Mouse (Mus musculus) heart, adult 11 months (tissue): ENCODE data around the gene Man2a1.

Source experiments
- DNase-seq: peaks from one replicate; pipeline ENCODE4 v3.0.0; 2022

The Man2a1 gene

DNA sequence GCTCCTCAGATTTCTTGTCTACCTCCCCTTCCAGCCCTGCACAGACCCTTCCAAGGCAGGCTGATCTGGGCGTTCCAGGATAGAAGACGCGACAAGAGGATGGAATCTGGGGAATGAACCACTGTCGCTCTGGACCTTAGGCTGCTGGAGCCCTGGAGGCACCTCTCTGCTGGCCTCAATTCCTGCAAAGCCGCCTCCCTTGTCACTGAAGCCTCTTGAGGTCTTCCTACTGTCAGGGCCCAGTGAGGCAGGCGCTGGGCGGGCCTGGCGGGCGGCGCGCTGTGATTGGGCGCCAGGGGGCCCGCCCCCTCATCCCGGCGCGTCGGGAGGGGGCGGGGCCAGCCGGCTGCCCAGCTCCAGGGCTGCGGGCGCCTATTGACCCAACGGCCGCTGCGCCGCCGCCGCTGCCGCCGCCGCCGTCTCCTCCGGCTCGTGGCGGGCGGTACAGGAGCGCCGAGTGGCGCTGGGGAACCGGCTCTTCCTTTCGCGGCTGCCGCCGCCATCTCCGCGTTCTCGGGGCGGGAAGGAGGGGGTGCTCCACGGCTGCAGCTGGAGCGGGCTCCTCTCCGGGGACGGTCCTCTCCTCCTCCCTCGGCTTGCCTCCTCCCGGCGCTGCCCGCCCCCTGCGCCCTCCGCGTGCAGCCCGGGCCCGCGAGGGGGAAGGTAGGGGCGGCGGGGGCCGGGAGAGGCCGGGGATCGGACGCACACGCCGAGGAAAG is at the start of gene Man2a1:
Man2a1 (plus strand) TSS at position 365 of the 719 bp plus-strand sequence.
- DNase-seq = peak; percentile 100

DNA sequence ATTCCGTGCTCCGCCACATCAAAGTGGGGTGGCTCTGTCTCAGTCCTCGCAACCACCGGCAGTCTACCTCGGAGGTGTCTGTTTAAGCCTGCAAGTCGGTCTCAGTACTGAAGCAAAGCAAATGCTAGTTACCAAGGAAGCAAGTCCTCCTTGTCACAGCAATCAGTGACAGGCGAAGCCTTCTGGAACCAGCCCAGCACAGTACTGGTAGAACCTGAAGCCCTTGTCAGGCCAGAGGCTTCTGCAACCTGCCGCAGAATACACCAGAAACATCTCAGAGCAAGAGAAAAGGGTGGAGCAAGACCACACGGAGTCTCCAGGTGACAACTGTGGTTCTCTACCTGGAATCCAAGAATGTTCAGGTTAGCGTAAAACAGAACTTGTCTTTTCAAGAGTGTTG is 47.2 kb upstream of the Man2a1 start:
- DNase-seq = no peak

DNA sequence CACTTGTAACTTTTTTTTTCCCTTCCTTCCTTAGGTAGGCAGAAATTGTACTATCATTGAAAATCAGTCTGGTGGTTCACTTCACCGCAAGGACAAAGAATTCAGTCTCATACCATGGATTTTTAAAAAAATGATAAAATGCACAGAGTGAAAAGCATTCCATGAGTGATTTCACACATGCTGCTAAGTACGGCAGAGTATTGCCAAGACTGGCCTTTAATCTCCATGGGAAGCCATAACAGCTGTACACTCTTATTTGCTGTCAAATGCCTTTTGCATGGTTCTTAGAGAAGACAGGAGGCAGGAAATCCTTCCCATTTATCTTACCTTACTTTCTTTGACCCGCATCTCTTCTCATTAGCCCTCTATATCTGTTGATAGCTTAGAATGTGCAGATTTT is 45.6 kb upstream of the Man2a1 start:
- DNase-seq = no peak

DNA sequence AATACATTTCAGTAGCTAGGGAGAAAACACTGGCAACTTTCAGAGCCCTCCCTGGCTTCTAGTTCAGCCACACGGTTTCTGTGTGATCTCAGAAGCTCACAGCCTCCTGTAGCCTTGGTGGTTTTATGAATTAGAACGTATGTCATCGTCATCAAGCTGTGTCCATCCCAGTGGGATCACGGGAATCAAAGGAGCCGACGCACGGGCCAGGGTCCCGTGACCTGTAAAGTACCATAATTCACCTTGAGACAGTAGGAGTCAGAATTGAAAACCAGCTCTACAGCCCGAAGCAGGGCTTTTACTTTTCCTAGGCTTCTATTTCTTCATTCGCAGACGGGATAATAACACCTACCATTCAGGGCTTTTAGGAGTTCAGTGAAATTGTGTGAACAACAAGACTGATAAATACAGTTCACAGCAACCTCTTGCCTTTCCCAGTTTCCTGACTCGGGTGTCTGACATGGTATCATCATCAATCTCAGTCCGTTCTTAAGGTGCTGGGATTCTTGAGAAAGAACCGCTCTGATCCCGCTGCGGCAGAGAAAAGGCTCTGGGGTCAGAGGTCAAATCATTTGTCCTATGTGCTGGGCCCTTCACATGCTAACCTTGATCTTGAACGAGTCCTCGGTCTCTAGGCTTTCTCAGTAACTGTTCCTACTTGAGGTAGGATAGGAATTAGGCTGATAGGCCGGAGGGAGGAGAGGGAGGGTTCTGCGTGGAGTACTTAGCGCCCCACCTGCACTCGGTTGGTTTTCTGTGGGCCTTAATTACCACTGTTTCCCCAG is 43.7 kb upstream of the Man2a1 start:
- DNase-seq = no peak

DNA sequence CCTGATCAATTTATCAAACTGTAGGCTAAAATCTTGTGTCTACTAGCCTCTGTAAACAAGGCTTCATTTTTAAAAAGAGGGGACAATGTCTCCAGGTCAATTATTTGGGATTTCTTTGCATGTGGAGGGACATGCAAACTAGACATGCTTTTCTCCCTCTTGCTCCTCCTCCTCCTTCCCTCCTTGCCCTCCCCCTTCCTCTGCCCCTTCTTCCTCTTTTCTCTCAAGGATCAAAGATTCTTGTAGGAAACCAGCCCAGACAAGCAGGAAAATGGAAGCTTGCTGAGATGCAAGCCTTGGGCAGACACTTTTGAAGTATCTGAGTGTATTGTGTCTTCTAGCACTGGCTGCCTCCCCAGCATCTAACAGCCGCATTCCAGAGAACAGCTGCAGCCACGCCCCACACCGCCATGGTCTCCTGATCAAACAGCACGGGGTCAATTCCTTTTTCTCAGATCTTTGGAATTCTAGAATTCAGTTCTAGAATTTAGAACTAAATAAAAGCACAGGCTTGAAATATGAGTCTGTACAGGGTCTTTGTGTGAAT is 41.5 kb upstream of the Man2a1 start:
- no peak for DNase-seq

DNA sequence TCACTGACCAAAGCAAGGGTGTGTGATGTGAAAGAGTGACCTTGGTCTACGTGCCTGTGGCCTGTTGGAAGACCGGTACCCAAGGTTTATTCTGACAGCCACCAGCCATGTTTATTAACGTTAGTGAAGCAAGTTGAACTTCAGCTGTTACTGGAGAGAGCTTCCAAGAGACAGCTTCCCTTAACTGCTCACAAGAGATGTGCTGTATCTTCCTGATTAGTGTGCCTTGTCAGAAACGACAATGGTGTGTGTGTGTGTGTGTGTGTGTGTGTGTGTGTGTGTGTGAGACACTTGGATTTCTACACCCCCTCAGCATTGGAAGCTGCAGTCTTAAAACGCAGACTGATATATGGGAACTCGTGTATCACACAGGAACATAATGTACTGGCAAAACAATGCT is 34.1 kb upstream of the Man2a1 start:
- DNase-seq = no peak

DNA sequence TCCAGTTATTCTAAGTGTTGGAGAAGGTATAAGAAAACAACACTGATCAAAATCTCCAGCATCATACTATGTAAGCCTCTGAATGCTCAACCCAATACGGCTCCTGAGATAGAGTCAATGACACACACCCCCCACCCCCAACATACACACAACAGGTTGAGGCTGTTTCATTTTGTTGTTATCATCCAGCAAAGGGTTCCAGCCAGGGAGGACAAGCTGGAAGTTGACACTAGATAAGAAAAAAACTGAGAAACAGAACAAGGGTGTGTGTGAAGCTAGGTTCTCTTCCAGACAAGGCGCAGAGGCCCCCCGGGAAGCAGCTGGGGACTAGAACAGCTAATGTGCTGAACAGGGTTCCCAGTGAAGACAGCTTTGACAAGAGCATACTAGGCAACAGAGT is 33.0 kb upstream of the Man2a1 start:
- no peak for DNase-seq

DNA sequence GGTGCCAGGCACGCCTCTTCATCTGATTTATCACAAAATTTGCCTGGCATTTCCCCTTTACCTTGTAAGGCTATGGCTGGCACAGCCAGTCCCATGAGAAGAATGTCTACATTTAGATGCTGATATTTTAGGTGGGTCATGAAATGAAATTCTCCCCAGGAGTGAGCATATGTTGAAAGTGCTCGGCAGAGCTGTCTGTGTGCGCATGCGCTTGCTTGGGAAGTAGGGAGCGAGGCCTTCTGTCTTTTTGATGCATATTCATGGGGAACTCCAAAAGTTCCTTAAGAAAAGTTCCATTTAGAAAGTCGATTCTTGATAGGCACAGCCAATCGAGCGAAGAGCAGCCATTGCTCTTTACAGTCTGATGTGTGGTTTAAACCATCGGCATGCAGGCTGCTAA is 26.6 kb upstream of the Man2a1 start:
- peak; percentile 16 for DNase-seq

DNA sequence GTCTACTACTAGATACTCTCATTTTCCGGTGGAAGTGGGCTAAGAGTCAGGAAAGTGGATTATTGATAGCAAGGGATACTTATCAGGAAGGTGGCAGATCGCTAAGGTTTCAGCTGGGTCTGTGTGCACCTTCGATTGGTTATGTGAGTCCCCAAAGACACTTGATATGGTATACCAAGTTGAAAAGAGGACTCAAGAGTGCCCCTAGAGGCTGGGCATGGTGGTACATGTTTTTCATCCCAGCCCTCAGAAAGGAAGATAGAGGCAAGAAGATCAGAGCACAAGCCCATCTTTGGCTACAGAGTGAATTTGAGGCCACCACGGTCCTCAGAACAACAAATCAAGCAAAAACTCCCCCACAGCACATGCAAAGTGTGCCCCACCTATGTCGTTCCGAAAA is 25.3 kb upstream of the Man2a1 start:
- peak; percentile 70 for DNase-seq

DNA sequence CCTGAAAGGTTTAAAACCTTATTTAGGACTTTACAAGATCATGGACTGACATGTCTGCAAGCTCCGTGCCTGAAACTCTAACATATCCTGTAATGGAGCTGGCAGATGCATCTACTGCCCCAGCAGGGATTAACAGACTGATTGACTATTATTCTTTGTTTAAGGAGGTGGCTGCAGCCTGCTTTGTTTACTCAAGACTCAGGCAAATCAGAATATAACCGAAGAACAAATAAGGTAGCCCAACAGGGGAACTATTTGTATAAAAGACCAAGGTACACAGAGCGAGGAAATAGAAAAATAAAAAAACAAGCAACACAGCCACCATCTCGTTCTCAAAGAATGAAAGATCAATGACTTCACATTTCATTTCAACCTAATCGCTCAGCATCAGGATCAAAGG is 23.1 kb upstream of the Man2a1 start:
- DNase-seq = peak; percentile 65

DNA sequence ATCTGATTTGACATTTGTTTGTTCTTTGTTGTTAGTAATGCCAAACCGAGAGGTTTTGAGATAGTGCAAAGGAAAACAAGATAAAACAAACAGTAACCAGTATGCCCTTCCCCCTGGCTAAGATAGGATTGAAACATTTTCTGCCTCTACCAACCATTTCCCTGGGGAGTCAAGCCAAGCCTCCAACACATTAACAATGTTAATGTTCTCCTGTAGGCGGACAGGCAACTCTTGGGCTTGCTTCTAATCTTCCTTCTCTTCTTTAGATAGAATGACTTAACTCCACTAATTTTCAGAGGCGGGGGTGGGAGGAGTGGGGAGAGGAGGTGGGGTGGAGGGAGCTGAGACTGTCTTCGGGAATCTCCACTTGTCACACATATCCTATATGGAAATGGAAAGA is 22.2 kb upstream of the Man2a1 start:
- DNase-seq = no peak

DNA sequence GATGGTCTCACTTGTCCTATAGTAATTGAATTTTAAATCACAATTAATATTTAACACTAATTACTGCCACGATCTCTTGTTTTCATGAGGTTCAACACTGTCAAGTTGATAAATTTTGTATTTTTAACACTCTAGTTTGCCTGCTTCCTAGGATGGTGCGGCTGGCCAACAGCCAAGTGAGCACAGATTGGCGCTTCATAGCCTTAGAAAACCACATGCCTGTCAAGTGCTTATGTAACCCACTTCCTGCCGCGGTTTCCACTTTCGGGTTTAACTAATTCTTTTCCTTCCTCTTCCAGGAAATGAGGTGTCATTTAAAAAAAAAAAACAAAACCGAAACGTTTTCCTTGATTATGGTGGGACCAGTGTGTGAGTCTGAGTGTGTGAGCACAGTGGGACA is 20.8 kb upstream of the Man2a1 start:
- DNase-seq = peak; percentile 94

DNA sequence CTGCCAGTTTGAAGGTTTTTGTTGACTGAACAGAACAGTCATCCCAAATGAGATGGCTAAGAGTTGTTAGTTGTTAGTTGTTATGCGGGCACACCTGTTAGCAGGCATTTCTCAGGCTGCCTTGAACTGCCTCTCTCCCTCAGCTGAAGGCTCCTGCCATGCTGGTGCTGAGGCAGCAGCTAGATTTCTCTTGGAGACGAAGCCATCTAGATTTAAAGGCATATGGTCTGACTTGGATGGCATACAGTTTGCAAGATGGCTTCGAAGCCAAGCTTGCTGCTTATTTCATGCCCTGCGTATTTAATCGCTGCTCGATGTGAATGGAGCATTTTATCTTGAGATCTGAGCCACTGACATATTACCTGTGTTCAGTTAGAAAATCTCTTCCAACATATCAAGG is 19.4 kb upstream of the Man2a1 start:
- DNase-seq = no peak

DNA sequence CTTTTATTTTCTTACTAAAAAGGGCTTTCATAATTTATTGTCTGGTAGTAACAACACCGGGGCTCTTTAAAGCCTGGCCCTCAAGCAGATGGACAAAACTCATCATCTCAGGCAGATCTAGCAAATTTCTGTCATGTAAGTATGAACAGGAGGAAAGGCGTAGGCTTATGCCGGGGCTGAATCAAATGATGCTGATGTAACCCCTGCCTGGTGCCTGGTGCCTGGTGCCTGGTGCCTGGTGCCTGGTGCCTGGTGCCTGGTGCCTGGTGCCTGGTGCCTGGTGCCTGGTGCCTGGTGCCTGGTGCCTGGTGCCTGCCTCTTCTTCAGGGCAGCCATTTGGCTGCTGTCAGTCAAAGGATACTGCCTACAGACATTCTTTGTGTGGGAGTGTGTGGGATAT is 18.6 kb upstream of the Man2a1 start:
- DNase-seq = no peak

DNA sequence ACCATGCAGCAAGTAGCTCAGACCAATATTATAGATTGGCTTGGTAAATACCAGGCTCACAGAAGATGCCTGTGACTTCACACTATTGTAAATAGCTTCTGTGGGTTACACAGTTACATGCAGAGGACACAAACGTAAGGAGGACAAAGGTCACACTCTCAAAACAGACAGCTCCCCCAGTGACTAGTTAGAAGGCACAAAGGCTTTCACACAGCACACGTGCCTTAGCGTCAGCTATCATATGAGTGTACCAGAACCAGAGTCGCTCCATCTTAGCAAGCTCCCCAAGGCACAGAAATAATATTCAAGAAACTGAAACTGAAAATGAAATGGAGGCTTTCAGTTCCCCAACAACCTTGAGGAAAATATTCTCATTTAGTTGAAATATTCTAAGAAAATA is 10.1 kb upstream of the Man2a1 start:
- DNase-seq = peak; percentile 62

DNA sequence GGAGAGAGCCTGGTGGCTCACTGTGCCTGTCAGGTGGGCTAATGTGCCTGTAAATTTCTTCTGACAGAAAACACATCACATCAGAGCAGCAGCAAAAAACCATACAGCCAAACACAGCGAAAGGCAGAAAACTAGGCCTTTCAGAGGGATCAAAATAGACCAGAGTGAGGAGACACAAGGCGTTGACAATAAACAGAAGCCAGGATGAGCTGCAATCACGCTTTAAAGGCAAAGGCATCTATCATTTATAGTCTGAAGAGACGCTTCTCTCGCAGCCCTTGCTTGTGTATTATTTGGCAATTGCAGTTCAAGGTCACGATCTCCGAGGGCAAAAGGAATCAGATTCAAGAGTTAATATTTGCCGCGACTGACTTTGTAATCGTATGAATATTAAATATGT is 9.2 kb upstream of the Man2a1 start:
- DNase-seq = peak; percentile 64

DNA sequence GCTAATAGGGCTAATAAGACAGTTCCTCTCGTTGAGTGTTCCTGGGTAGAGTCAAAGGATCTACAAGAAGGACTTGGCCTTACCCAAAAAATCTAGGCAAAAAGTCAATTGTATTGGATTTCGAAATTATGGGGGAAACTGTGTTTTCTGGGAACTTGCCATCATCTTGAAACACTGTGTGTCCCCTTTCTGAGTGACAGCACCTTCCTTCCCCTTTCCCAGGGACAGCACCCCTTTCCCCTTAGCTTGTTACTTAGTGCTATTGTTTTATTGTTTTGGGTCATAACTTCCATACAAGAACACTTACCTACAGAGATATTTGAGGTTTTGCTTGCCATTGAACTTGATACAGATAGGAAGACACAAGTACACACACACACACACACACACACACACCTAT is 8.2 kb upstream of the Man2a1 start:
- DNase-seq = no peak

DNA sequence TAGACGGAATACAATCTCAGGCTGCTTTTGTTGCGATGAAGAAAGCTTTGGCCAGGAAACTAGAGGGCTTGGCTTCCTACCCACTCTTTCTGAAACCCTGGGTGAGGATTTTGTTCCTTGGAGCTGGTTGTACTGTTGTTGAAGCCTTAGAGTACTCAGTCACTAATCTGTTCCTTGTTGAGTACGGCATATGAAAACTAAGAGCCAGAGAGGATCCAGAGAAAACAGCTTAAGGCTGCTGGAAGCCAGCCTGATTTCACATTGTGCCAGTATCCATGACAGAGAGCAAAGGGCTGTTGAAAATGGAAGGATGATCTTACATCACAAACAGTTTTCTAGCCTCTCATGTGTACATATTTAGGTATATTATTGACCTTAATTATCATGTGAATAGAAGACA is 7.7 kb upstream of the Man2a1 start:
- DNase-seq = peak; percentile 88

DNA sequence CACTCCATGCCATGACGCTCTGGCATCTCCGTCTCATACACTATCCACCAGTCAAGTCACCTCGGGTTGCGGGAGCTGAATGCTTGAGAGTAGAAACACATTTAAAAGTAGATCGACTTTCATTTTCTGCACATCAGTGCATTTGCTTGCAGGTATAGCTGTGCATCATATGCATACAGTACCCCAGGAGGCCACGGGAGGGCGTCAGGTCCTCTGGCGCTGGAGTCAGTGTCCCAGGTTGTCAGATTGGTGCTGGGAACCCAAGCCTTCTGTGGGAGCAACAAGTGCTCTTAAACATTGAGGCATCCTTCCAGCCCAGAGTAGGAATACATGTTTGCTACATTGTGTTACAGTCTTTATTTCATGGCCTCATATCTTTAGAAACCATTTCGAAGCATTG is 2.8 kb upstream of the Man2a1 start:
- peak; percentile 65 for DNase-seq

DNA sequence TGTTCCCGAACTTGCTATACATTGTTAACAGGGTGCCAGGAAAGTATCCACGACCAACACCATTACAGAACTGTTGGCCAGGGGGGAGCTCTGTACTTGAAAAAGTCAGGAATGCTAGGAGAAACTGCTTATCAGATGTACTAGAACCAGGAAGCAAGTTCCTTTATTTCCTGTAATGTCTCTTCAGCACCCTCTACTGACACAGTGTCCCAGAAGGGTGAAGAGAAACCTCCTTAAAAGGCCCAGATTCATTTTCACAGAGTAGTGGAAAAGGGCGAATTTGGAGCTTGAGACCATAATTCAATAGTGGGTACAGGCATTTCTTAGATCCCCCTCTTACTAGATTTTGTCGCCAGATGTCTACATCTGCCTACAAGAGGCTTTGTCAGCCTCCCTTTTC is 620 bp upstream of the Man2a1 start:
- DNase-seq = no peak

DNA sequence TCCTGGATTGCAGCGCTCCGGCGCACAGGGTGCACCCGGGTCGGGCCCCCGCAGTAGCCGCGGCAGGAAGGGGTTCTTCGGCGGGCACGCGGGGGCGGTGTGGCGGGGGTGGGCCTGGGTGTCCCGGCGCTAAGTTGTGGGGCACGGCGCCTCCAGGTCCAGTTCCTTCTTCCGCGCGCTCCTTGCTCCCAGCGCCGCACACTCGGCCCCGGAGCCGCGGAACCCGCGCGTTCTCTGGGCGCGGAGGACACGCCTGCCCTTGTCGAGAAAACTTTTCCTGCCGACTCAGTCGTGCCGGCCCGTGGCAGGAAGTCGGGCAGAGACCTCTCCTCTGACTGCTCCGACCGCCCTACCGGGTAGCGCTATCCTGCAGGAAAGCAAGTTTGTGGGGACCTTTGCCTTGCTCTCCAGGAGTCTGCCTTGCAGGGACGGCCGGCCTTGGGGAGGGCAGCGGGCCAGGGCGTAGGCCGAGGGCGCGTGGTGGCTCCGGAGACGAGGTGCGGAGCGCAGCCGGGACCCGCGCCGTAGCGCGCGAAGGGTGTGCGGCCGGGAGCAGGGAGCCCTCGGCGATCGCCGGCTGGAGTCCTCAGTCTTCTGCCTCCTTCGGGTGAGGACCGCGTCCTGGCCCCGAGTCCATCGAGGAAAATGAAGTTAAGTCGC is 685 bp downstream of the Man2a1 start:
- peak; percentile 97 for DNase-seq

DNA sequence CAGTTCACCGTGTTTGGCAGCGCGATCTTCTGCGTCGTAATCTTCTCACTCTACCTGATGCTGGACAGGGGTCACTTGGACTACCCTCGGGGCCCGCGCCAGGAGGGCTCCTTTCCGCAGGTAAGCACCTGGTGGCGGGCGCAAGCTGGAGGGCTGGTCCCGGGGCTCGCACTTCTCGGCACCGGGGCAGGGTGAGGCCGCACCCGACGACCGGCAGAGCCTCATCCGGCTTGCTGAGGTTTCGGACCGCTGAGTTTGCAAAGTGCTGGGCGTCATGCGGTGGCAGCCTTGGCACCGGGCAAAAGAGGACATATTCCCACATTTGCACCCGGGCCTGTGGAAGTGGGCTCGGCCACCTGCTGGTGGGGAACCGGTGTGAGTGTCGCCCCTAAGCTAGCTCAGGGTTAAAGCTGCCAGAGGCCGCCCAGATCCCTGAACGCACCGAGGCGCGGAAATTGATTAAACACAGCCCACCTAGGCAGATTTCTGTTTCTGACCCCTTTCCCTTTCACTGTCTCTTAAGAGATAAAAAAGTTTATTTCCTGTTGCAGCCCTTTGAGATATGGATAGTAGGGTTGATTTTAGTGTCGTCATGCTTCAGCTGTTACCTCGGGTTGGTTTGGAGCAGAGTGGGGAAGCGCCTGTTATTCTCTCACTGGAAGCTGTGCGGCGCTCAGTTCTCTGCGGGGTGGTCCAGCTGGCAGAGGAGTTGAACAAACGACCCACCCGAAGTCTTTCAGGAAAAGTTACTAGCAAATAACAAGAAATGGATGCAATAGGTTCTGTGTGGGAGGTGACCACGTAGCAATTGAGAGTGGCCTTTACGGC is 1.4 kb downstream of the Man2a1 start:
- DNase-seq = peak; percentile 98

DNA sequence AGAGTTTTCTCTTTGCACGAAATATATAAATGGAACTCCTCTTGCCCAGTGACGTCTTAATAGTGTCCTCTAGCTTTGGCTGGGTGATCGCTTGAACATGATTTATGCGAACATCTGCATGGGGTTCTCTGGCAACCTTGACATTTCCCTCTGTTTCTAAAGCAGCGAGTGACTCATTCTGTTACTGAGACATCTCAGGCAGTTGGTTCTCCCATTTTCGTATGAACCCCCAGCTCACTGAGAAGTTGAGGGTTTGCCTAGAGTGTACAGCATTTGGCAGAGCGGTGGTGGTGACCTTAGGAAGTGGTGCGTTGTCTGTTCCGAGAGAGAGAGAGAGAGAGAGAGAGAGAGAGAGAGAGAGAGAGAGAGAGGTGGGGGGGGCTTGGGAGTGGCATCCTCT is 2.6 kb downstream of the Man2a1 start:
- peak; percentile 85 for DNase-seq
